Mouse (Mus musculus) CH12.LX (cell line): ENCODE results near the gene Phf10. TPM values are rescaled to one million over a fixed set of nuclear protein-coding genes. Genes with fewer than 3 reads are reported as not detected.
A peak's percentile ranks its signal among the peaks of the same experiment; 100 is the strongest.

Experiments
- DNase-seq: peaks from one replicate; pipeline ENCODE4 v3.0.0-alpha.2; 2013; ENCODE audit errors: extremely low read depth
- H3K27ac ChIP-seq: 2 replicates; pipeline ENCODE4 v1.5.1; 2012; ENCODE audit warnings: low read depth, mild to moderate bottlenecking, control low read depth, moderate library complexity; ENCODE audit not compliant: insufficient read depth
- H3K27me3 ChIP-seq: replicated peaks from 2 replicates; pipeline ENCODE3; 2012; ENCODE audit warnings: inconsistent platforms
- H3K36me3 ChIP-seq, 2 experiments: replicated peaks in 1 of 2; 2 replicates each; pipeline versions ENCODE3 to v1.6.1; 2012; ENCODE audit warnings: inconsistent platforms in 1 of 2, low read length in 1 of 2, mild to moderate bottlenecking in 1 of 2, mixed read lengths in 1 of 2, moderate library complexity in 1 of 2; ENCODE audit not compliant: control insufficient read depth in 1 of 2, insufficient read depth in 1 of 2
- H3K4me1 ChIP-seq, 2 experiments: 2 replicates each; pipeline ENCODE4 v1.6.1; 2012; ENCODE audit warnings: inconsistent platforms in 1 of 2, moderate library complexity in 1 of 2; ENCODE audit not compliant: insufficient read depth in 2 of 2, control insufficient read depth in 1 of 2
- H3K4me2 ChIP-seq: 2 replicates; pipeline ENCODE4 v1.6.1; 2012; ENCODE audit warnings: low read depth, mild to moderate bottlenecking, control low read depth; ENCODE audit not compliant: poor library complexity, insufficient read depth, severe bottlenecking
- H3K4me3 ChIP-seq, 3 experiments: fragments of 150-350 bp in 1 of 3; sonication (generic) in 1 of 3; replicated peaks in 1 of 3; 2 replicates each; pipeline versions ENCODE3 to v1.5.1; 2011 to 2012; ENCODE audit warnings: low read depth in 2 of 3, low read length in 2 of 3, mild to moderate bottlenecking in 2 of 3, moderate library complexity in 2 of 3, control low read depth in 1 of 3, improper control_type of control experiment in 1 of 3, inconsistent platforms in 1 of 3, mixed read lengths in 1 of 3; ENCODE audit not compliant: poor library complexity in 1 of 3
- H3K79me2 ChIP-seq: replicated peaks from 2 replicates; pipeline ENCODE4 v1.6.1; 2012; ENCODE audit warnings: mild to moderate bottlenecking, moderate library complexity; ENCODE audit not compliant: control insufficient read depth, poor library complexity, insufficient read depth, severe bottlenecking; ENCODE audit errors: extremely low read depth
- H3K9ac ChIP-seq: 2 replicates; pipeline ENCODE4 v1.6.1; 2012; ENCODE audit warnings: low read depth, mild to moderate bottlenecking, control low read depth, moderate library complexity; ENCODE audit not compliant: insufficient read depth
- H3K9me3 ChIP-seq: replicated peaks from 2 replicates; pipeline ENCODE3; 2012; ENCODE audit warnings: low read length, inconsistent platforms, mixed read lengths
- CHD1 ChIP-seq: IDR thresholded peaks from 2 replicates; pipeline ENCODE4 v1.6.1; 2012; ENCODE audit warnings: low read depth, low read length, improper control_type of control experiment, inconsistent platforms
- CHD2 ChIP-seq: IDR thresholded peaks from 2 replicates; pipeline ENCODE4 v1.6.1; 2011; ENCODE audit warnings: low read length, improper control_type of control experiment
- ELF1 ChIP-seq: IDR thresholded peaks from 2 replicates; pipeline ENCODE4 v1.6.1; 2014; ENCODE audit warnings: low read depth, mild to moderate bottlenecking, inconsistent platforms, low read length, improper control_type of control experiment
- EP300 ChIP-seq: IDR thresholded peaks from 2 replicates; pipeline ENCODE4 v1.6.1; 2011; ENCODE audit warnings: low read length, improper control_type of control experiment
- HCFC1 ChIP-seq: IDR thresholded peaks from 2 replicates; pipeline ENCODE4 v1.6.1; 2012; ENCODE audit warnings: low read depth, mild to moderate bottlenecking, inconsistent platforms, low read length, improper control_type of control experiment
- JUN ChIP-seq: IDR thresholded peaks from 2 replicates; pipeline ENCODE4 v1.6.1; 2011; ENCODE audit warnings: low read depth, mild to moderate bottlenecking, low read length, improper control_type of control experiment, moderate library complexity; ENCODE audit not compliant: insufficient read depth
- JUND ChIP-seq: conservative IDR thresholded peaks from 2 replicates; pipeline ENCODE4 v1.6.1; 2011; ENCODE audit warnings: low read depth, low read length, improper control_type of control experiment
- MAFK ChIP-seq: IDR thresholded peaks from 2 replicates; pipeline ENCODE4 v1.6.1; 2011; ENCODE audit warnings: low read length, improper control_type of control experiment; ENCODE audit not compliant: insufficient replicate concordance
- MAX ChIP-seq: IDR thresholded peaks from 2 replicates; pipeline ENCODE4 v1.6.1; 2011; ENCODE audit warnings: low read length, improper control_type of control experiment
- MAZ ChIP-seq: IDR thresholded peaks from 2 replicates; pipeline ENCODE4 v1.6.1; 2012; ENCODE audit warnings: low read depth, mild to moderate bottlenecking, inconsistent platforms, low read length, improper control_type of control experiment, moderate library complexity
- MEF2A ChIP-seq: IDR thresholded peaks from 2 replicates; pipeline ENCODE4 v1.6.1; 2014; ENCODE audit warnings: low read depth, mild to moderate bottlenecking, inconsistent platforms, low read length, improper control_type of control experiment, borderline replicate concordance
- MXI1 ChIP-seq: IDR thresholded peaks from 2 replicates; pipeline ENCODE4 v1.6.1; 2011; ENCODE audit warnings: mild to moderate bottlenecking, low read depth, low read length, improper control_type of control experiment
- MYC ChIP-seq: IDR thresholded peaks from 2 replicates; pipeline ENCODE4 v1.6.1; 2011; ENCODE audit warnings: low read depth, mild to moderate bottlenecking, improper control_type of control experiment, low read length
- POLR2A ChIP-seq: IDR thresholded peaks from 2 replicates; pipeline ENCODE4 v1.6.1; 2011; ENCODE audit warnings: low read depth, mild to moderate bottlenecking, improper control_type of control experiment, low read length
- RAD21 ChIP-seq: IDR thresholded peaks from 2 replicates; pipeline ENCODE4 v1.6.1; 2011; ENCODE audit warnings: low read depth, mild to moderate bottlenecking, low read length, improper control_type of control experiment, moderate library complexity
- RCOR1 ChIP-seq: conservative IDR thresholded peaks from 2 replicates; pipeline ENCODE4 v1.6.1; 2012; ENCODE audit warnings: low read depth, mild to moderate bottlenecking, inconsistent platforms, low read length, improper control_type of control experiment
- SIN3A ChIP-seq: IDR thresholded peaks from 2 replicates; pipeline ENCODE4 v1.6.1; 2012; ENCODE audit warnings: low read length, improper control_type of control experiment, inconsistent platforms
- TBP ChIP-seq: conservative IDR thresholded peaks from 2 replicates; pipeline ENCODE4 v1.6.1; 2011; ENCODE audit warnings: low read depth, low read length, improper control_type of control experiment
- TCF12 ChIP-seq: IDR thresholded peaks from 2 replicates; pipeline ENCODE4 v1.6.1; 2014; ENCODE audit warnings: low read depth, mild to moderate bottlenecking, inconsistent platforms, low read length, improper control_type of control experiment
- UBTF ChIP-seq: IDR thresholded peaks from 2 replicates; pipeline ENCODE4 v1.6.1; 2012; ENCODE audit warnings: low read depth, mild to moderate bottlenecking, inconsistent platforms, low read length, improper control_type of control experiment, moderate library complexity
- USF2 ChIP-seq: conservative IDR thresholded peaks from 2 replicates; pipeline ENCODE4 v1.6.1; 2011; ENCODE audit warnings: low read depth, low read length, improper control_type of control experiment
- ZC3H11A ChIP-seq: IDR thresholded peaks from 2 replicates; pipeline ENCODE4 v1.6.1; 2012; ENCODE audit warnings: low read depth, mild to moderate bottlenecking, inconsistent platforms, low read length, improper control_type of control experiment
- ZKSCAN1 ChIP-seq: IDR thresholded peaks from 2 replicates; pipeline ENCODE4 v1.6.1; 2012; ENCODE audit warnings: low read depth, inconsistent platforms, low read length, improper control_type of control experiment, borderline replicate concordance
- dilution Hi-C: fragments of 300-500 bp; cut with MboI; formaldehyde crosslinking; loops from 2 replicates; pipeline ENCODE4 v1.14.3; 2020; ENCODE audit warnings: low sequenced_read_pairs; ENCODE audit not compliant: extremely low pct_unique_long_range_greater_than_20kb, extremely low pct_ligation_motif_present
- in situ Hi-C: fragments of 300-500 bp; cut with MboI; formaldehyde crosslinking; loops from 3 replicates; pipeline ENCODE4 v1.14.3; 2019; ENCODE audit warnings: low sequenced_read_pairs, low pct_ligation_motif_present, low pct_unique_long_range_greater_than_20kb, mixed read lengths
- polyA plus RNA-seq: library from polyadenylated mRNA; unstranded; fragments of >175 nt; gene quantifications from 2 replicates; pipeline ENCODE4 v1.2.1, GENCODE M21; 2012; ENCODE audit warnings: low read depth; ENCODE audit not compliant: insufficient read length
- total RNA-seq, 2 experiments: library from RNA; depleted of rRNA; stranded (reverse); fragments of 300-350 nt in 1 of 2; fragments of >200 nt in 1 of 2; gene quantifications; 2 replicates each; pipeline ENCODE4 v1.2.3; 2012 to 2014

Gene Phf10
- total and polyA plus RNA-seq, 3 experiments, result 225 to 364 (median 343) TPM

GRCm38 (mm10) chr17:14959979-14960378 lies 1.1 kb downstream of the Phf10 start (continued):
- 0 out of 2 replicates have a peak, but pooled peaks have one; percentile 45 for TF ChIP-seq TBP
- peak; percentile 96 for TF ChIP-seq CHD1
- TF ChIP-seq MAX, result peak; percentile 63; the same call in 1 of the 2 replicates

DNA sequence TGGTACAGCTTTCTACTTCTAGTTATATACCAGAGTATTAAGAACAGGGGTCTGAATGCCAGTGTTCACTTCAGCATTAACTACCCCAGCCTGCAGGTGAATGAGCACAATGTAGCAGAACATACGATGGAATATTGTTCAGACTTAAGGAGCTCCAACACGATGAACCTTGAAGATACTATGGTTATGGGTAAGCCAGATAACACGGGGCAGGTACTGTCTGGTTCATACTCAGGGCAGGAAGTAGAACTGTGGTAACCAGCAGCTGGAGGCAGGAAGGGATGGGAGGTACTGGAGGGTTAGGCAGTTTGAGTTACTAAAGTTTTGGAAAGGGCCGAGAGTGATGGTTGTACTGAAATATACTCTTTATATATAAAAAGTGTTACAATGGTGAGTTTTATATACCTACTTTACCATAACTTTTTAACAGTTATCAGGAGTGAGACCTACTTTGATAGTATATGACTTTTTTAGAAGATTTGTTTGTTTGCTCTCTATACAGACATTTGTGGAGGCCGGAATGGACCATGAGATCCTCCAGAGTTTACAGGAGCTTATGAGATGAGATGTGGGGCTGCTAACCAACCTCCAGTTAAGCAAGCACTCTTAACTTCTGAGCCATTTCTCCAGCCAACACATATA lies 2.3 kb downstream of the Phf10 start:
- Histone ChIP-seq H3K9me3 (no peaks in the 10 kb centered on the region), H3K4me1 (peaks cover 10 to 46% of the 10 kb centered on the region in 2 experiments), H3K36me3 (peaks cover 26 to 45% of the 10 kb centered on the region in 2 experiments), H3K79me2 (peaks cover 50% of the 10 kb centered on the region), H3K27ac (no peak overlapping the region), H3K4me2 (peak overlapping the region; percentile 91), H3K4me3 (peak overlapping the region; percentile 57 to 95 (median 94)), H3K27me3 (no peaks in the 10 kb centered on the region), H3K9ac (peak overlapping the region; percentile 95)
- DNase-seq, result no peak
- dilution Hi-C loops, result no loop called here
- in situ Hi-C loops, result no loop called here
- no peak for TF ChIP-seq MAZ
- TF ChIP-seq UBTF, result no peak
- no peak for TF ChIP-seq RCOR1
- TF ChIP-seq CHD2, result no peak
- no peak for TF ChIP-seq JUND
- TF ChIP-seq POLR2A, result no peak
- TF ChIP-seq RAD21, result no peak
- TF ChIP-seq ZKSCAN1, result no peak
- no peak for TF ChIP-seq JUN
- TF ChIP-seq ZC3H11A, result no peak
- no peak for TF ChIP-seq ELF1
- TF ChIP-seq MEF2A, result no peak
- no peak for TF ChIP-seq MAFK
- no peak for TF ChIP-seq TCF12
- no peak for TF ChIP-seq MYC
- TF ChIP-seq USF2, result no peak

DNA sequence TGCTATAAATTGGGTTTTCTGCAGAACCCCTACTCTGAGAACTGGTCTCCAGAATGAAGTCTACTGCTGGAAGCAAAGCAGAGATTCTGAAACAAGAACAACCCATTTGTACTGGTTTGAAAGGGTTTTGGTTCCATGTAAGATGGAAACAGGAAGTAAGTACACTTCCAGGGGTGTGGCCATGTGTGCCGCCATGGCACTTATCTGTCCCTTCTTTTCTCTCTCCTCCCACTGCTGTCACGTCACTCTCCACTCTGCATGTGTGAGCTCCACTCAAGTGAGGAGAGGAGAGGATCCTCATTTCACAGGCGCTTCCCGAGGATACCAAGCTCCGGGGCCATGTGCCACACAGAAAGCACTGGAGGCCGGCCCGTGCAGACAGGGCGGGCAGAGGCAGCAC lies 7.6 kb downstream of the Phf10 start:
- H3K36me3 ChIP-seq, result peaks cover 61 to 92% of the 10 kb centered on the region in 2 experiments
- no peak overlapping the region for H3K4me3 ChIP-seq
- in situ Hi-C loops, result no loop called here
- peaks cover 64% of the 10 kb centered on the region for H3K79me2 ChIP-seq
- peak overlapping the region; percentile 30 for H3K27ac ChIP-seq
- H3K9me3 ChIP-seq, result no peaks in the 10 kb centered on the region
- DNase-seq, result peak; percentile 83
- H3K4me2 ChIP-seq, result no peak overlapping the region
- TF ChIP-seq MXI1, result peak; percentile 57; the same call in 1 of the 2 replicates
- TF ChIP-seq SIN3A, result no peak
- TF ChIP-seq EP300, result no peak
- peak; percentile 71 for TF ChIP-seq ELF1
- peak; percentile 26 for TF ChIP-seq POLR2A
- peak; percentile 58; the same call in 1 of the 2 replicates for TF ChIP-seq MAX
- TF ChIP-seq HCFC1, result 0 out of 2 replicates have a peak, but pooled peaks have one; percentile 18
- 0 out of 2 replicates have a peak, but pooled peaks have one; percentile 48 for TF ChIP-seq TBP
- TF ChIP-seq MYC, result peak; percentile 53; the same call in 1 of the 2 replicates
- dilution Hi-C loops, result no loop called here
- H3K9ac ChIP-seq, result no peak overlapping the region
- no peaks in the 10 kb centered on the region for H3K27me3 ChIP-seq
- H3K4me1 ChIP-seq, result peaks cover 11 to 52% of the 10 kb centered on the region in 2 experiments
